Mouse (Mus musculus) kidney, postnatal 10 days (tissue): Measurements from ENCODE around the gene Csnk2a2.

Experiments
- DNase-seq: peaks from one replicate; pipeline ENCODE4 v3.0.0; 2021; ENCODE audit warnings: mixed read lengths

The Csnk2a2 gene

GRCm38 (mm10) chr8:95470008-95470407 lies 19.8 kb downstream of the Csnk2a2 start:
- DNase-seq = no peak

- DNase-seq = no peak
These were observed 20.8 kb downstream of the Csnk2a2 start for GRCm38 (mm10) chr8:95468995-95469394.

- no peak for DNase-seq
These were observed 23.3 kb downstream of the Csnk2a2 start for GRCm38 (mm10) chr8:95466543-95466942.

DNA sequence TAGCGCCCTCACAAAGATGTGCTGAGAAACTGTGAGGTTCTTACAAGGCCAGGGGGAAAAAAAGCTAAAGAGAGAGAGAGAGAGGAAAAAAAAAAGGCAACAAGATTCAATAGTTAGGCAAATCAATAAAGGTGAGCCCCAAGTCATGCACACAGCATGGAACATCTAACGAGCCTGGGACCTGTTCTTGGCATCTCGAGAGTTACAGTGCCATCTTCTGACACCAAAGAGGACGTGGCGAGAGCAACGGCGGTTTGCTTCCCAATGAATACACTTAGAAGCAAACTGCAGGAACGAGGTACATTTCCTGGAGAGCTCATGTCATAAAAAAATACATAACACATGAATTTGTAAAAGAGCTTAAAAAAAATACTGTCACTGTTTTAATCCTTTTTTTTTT lies 37.3 kb downstream of the Csnk2a2 start:
- DNase-seq = no peak

DNA sequence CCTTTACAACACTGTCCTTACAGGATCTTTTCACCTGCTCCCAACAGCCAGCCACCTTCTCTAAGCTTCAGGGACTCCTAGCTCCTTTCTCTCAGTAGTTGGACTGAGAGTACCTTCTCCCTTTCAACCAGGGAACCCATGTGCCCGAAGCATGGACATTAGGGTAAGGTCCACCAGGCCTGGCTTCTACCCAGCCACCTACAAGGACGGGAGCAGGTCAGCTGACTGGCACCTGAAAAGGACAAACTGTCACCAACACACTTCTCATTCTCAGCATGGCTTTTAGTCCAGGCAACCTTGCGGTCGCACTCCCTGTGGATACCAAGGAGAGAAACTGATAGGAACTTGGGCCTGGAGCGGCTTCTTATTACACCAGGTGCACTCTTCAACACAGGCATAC lies 39.6 kb downstream of the Csnk2a2 start:
- peak; percentile 46 for DNase-seq

DNA sequence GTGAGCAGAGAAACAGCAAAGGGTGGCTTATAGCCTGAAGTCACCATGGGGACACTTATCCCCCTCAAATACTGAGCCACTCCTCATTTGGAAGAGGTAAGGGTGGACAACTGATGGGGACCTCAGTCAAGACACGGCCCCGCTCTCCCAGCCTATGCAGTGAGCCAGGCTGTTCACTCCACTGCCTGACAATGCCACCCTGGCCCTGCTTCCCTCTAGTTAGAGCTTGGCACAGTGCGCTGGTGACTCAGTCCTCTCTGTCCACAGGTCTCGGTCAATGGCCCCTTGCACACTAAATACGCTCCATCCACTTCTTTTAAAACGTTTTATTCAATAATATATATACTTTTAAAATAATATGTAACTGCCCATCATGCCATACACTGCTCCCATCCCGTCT lies 42.2 kb downstream of the Csnk2a2 start:
- no peak for DNase-seq

GRCm38 (mm10) chr8:95445042-95445441 lies 44.8 kb downstream of the Csnk2a2 start:
- DNase-seq = no peak

DNA sequence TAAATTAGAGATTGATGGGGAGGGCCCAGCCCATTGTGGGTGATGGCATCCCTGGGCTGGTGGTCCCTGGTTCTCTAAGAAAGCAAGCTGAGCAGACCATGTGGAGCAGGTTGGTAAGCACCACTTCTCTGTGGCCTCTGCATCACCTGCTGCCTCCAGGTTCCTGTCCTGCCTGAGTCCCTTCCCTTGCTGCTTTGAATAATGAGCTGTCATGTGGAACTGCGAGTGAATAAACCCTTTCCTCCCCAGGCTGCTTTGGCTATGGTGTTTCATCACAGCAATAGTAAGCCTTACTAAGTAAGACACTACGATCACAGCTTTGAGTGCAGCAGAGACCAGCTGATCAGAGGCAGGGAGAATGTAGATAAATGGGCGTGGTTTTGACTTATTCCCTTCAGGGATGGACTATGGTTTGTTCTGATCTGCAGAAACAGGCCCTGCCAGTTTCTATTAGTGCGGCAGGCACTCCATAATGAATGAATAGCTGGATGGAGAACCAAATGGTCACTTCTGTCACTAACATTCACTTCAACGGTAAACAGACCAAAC lies 48.3 kb downstream of the Csnk2a2 start:
- DNase-seq = no peak

- DNase-seq = no peak
These were observed 49.6 kb downstream of the Csnk2a2 start for GRCm38 (mm10) chr8:95440168-95440709.

DNA sequence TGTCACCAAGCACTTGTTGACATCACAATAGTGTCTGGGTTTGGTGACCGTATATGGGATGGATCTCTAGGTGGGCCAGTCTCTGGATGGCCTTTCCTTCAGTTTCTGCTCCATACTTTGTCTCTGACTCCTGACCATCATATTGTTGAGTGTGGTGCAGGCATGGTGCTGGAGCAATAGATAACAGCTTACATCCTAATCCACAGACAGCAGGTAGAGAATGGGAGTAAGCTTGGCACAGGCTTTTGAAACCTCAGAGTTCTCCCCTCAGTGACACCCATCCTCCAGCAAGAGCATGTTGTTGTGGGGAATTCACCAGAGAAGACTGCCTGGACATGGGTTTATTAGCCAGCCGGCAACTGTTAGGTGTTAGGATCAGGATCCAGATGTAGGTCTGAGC lies 50.4 kb downstream of the Csnk2a2 start:
- no peak for DNase-seq

DNA sequence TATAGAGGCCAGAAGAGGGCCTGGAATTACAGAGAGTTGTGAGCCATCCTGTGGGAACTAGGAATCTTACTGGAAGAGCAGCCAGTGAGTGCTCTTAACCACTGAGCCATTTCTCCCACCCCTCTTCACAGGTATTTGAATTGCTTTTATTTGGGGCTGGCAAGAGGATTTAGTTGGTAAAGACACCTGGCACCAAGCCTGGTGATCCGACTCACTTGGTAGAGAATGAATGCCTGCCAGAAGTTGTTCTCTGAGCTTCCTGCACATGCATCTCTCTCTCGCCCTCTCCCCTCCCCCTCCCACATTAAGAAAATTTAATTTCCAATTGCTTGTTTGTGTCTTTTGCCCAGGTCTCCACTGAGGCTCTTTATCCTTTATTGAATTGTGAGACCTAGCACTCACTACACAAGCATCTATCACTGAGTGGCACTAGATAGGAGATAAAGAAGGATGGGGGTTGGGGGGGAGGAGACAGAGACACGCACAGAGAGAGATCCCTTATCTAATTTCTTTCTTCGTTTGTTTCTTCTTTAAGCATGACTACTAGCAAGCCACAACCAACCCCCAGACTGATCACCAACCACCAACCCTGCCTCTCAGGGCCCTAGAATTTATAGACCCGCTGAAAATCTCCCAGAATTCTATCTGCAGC lies 52.4 kb downstream of the Csnk2a2 start:
- DNase-seq = no peak

- no peak for DNase-seq
These were observed 53.9 kb downstream of the Csnk2a2 start for GRCm38 (mm10) chr8:95435930-95436329.

- no peak for DNase-seq
These were observed 54.4 kb downstream of the Csnk2a2 start for GRCm38 (mm10) chr8:95435471-95435870.

DNA sequence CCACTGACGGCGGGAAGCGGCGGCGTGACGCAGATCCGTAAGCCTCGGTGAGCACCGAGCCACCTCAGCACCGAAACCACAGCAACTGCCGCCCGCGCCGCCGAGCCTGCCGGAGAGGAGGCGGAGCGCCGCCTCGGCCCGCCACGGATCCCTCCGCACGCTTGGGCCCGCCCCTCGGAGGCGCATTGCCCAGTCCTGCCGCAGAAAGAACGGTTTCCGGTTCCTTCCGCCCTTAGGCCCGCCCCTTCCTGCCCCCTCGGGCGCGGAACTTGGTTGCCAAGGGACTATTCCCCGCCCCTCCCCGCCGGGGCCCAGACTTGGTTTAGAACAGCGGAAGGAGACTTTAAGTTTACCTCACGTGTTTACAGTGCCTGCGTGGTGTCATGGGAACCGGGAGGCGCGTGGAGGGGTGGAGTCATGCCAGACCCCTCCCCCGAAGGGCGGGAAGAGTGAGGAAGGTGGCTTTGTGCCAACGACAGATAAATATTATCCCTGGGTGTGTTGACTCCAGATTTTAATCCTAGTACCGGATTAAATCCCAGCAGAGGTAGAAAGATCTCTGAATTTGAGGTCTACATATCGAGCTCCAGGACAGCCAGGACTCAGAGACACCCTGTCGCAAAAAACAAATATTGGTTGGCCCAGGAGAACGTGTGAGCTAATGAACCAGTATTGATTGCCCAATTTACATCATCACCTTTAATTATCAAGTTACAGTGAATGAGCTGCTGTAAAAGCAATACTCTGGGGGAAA lies 55.0 kb downstream of the Csnk2a2 start, which contains the start of gene Cfap20:
TSS of gene Cfap20 (minus strand) at position 184 of the 754 bp plus-strand sequence.
- DNase-seq = peak; percentile 100

GRCm38 (mm10) chr8:95434233-95434632 lies 55.6 kb downstream of the Csnk2a2 start:
- DNase-seq = peak; percentile 63

- no peak for DNase-seq
These were observed 56.7 kb downstream of the Csnk2a2 start for GRCm38 (mm10) chr8:95433124-95433523.

- no peak for DNase-seq
These were observed 57.4 kb downstream of the Csnk2a2 start for GRCm38 (mm10) chr8:95432471-95432870.

DNA sequence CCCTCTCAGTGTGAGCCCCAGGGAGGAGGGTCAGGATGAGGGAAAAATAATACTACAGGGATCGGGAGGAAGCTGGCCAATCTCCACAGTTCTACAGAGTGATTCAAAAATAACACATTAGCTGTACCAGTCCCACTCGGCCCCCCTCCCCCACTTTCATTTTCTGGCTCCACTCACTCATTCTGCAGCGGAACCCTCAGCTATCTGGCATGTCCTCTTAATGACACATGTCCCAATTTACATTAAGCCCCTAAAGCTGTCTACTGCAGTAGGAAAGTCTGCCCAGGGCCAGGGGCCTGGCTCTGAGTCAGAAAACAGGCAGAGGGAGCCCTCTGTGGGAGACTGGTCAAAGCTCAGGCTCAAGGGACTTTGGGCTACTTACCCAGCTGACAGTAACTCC lies 59.9 kb downstream of the Csnk2a2 start:
- DNase-seq = peak; percentile 74

DNA sequence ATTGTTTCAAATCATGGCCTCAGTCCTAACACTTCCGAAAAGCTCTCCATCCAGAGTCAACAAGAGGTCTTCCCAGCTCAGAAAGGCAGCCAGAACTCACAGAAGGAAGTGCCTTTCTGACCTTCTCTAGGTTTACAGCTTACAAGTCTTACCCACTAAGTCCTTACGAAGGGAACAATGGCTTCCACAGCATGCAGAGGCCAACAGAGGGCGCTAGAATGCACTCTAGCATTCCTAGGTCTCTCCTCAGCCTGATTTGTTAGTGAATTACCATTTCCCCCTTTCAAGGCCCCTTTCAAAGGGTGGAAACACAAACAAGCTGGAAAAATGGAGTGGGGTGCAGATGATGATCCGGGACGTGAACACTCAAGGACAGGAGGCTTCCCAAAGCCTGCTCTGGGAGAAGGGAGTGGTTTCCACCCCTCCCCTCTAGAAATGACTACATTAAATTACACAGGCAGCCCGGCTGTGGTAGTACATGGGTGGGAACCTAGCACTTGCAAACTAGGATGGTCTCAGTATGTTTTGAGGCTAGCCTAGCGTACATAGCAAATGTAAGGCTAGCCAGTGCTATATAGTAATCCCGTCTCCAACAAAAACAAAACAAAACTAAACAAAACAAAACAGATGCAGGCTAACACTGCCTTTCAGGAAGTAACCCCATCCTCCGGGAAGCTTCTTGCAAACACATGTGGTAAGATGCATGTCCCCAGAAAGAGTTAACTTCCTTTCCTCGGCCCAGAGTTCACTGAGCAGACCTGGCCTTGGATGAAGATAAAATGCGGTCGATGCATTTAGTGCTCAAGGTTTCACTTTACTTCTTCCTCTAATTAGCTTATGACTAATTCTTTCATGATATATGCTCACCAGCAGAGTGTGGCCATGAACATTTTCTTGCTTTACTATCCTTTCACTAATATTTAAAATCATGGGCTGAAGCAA lies 62.0 kb downstream of the Csnk2a2 start:
- DNase-seq = peak; percentile 88

DNA sequence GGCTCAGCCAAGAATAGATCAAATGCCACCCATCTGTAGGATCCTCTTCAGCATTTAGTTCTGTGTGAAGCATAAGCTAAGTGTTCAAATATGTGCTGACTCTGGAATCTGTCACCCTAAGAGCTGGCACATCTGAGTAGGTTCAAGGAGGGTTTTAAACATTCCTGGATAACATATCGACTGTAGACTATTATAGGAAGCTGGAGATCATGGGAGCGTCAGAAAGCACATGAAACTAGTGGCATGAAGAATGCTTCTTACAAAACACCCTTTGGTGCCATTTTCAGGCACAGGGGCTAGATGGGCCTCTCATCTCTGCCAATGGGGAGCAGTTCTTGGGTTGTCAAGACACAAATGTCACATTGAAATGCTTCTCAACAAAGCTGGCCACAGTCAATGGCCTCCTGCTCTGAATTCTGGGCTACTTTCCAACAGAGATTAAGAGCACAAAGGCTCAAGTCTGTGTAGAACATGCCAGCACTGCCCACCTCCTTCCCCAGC lies 63.0 kb downstream of the Csnk2a2 start:
- no peak for DNase-seq

DNA sequence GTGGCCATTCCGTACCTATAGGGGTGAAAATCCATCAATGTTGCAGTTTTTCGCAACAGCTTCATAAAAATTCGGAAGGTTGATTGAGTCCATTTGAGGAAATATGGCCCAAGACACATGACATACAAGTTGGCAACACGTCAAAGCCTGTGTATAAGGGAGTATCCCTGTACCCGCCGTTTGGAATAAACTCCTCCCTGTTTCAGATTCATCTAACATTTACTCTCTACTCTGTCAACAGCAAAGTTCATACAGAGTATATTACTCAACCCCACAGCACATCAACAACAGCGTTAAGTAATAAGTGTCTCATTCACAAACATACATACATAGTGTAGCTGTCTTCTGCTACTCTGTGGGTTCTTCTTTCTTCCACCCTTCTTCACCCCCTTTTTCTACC lies 65.2 kb downstream of the Csnk2a2 start:
- no peak for DNase-seq

- no peak for DNase-seq
These were observed 67.5 kb downstream of the Csnk2a2 start for GRCm38 (mm10) chr8:95422193-95422810.
